Mouse (Mus musculus) intestine, embryonic 14.5 days (tissue): ENCODE measurements around the gene Pde8a. TPM values are rescaled to one million over a fixed set of nuclear protein-coding genes. Genes with fewer than 3 reads are reported as not detected.
"Not testable (repeated sequence)": the region's sequence is repeated elsewhere in the genome, so short reads cannot be mapped to it uniquely, and the experiment has no call there.

Experiments
- ATAC-seq: fragments of 200-750 bp; cut with Nextera tagmentation; replicated peaks from 2 replicates; pipeline ENCODE4 v1.8.0; 2017; ENCODE audit warnings: low read depth, moderate number of reproducible peaks, moderate TSS enrichment, moderate library complexity; ENCODE audit not compliant: low FRiP score, low TSS enrichment
- DNase-seq: peaks from one replicate; pipeline ENCODE4 v3.0.0-alpha.2; 2018; ENCODE audit warnings: low spot score
- H3K27ac ChIP-seq: fragments of 300-500 bp; sonication (generic); 2 replicates; pipeline ENCODE4 v1.5.1; 2014; ENCODE audit warnings: low read depth, mild to moderate bottlenecking, control low read depth
- H3K27me3 ChIP-seq: fragments of 300-500 bp; sonication (generic); replicated peaks from 2 replicates; pipeline ENCODE4 v1.6.1; 2014; ENCODE audit warnings: low read length, control low read depth; ENCODE audit not compliant: control insufficient read depth, insufficient read depth
- H3K36me3 ChIP-seq: fragments of 300-500 bp; sonication (generic); 2 replicates; pipeline ENCODE4 v1.6.1; 2014; ENCODE audit warnings: low read length, control low read depth; ENCODE audit not compliant: control insufficient read depth, insufficient read depth
- H3K4me1 ChIP-seq: fragments of 300-500 bp; sonication (generic); replicated peaks from 2 replicates; pipeline ENCODE4 v1.6.1; 2014; ENCODE audit warnings: low read length, control low read depth, mixed read lengths; ENCODE audit not compliant: control insufficient read depth, insufficient read depth
- H3K4me2 ChIP-seq: fragments of 300-500 bp; sonication (generic); 2 replicates; pipeline ENCODE4 v1.6.1; 2014; ENCODE audit warnings: low read length
- H3K4me3 ChIP-seq: fragments of 300-500 bp; sonication (generic); 2 replicates; pipeline ENCODE4 v1.5.1; 2014; ENCODE audit warnings: low read depth, low read length, control low read depth, mixed read lengths
- H3K9ac ChIP-seq: fragments of 300-500 bp; sonication (generic); 2 replicates; pipeline ENCODE4 v1.6.1; 2014; ENCODE audit warnings: mild to moderate bottlenecking, low read length
- H3K9me3 ChIP-seq: fragments of 300-500 bp; sonication (generic); 2 replicates; pipeline ENCODE4 v1.6.1; 2016; ENCODE audit warnings: low read length, control low read depth; ENCODE audit not compliant: control insufficient read depth
- WGBS: fragments of 180-500 bp; shearing (Covaris S2); extraction: QIAGEN DNeasy Blood & Tissue Kit; methylation state at CpG from one replicate; pipeline ENCODE4 v1.1.7; 2014; 5-methylcytosine and 5-hydroxymethylcytosine counted together
- polyA plus RNA-seq: library from polyadenylated mRNA; unstranded; fragments of >200 nt; fragmentation: Nextera tagmentation; extraction: Ambion mirVana; gene quantifications from 2 replicates; pipeline ENCODE4 v1.2.1, GENCODE M21; 2014

The Pde8a gene
- polyA plus RNA-seq, 1 experiment from 2014 or later = 3.7 TPM

DNA sequence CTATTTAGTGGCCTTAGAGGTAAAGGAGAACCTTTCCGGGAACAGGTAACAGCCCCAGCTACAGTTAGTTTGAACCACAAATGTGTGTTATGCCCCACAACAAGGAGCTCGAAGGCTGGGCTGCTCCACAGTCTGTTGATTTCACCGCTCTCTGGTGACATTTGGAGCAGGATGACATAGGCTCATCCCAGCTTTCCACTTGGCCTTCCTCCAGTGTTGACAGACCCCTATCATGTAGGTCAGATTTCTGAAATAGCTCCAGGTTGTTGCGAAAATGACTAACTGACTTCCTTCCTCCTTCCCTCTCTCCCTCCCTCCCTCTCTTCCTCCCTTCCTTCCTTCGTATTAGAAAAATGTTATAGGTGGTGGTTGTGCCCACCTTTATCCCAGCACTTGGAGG lies 14.3 kb upstream of the Pde8a start:
- no peaks in the 10 kb centered on the region for H3K36me3 ChIP-seq
- H3K4me1 ChIP-seq = peaks cover 10% of the 10 kb centered on the region; the same call in 1 of the 2 replicates
- no peak overlapping the region for H3K9ac ChIP-seq
- ATAC-seq (no peak), DNase-seq (no peak)
- no peak overlapping the region for H3K27ac ChIP-seq
- 59% methylated on average over 5 of the region's 5 CpGs for WGBS
- H3K4me3 ChIP-seq = no peak overlapping the region
- H3K27me3 ChIP-seq = no peaks in the 10 kb centered on the region
- no peaks in the 10 kb centered on the region for H3K9me3 ChIP-seq
- H3K4me2 ChIP-seq = no peak overlapping the region

DNA sequence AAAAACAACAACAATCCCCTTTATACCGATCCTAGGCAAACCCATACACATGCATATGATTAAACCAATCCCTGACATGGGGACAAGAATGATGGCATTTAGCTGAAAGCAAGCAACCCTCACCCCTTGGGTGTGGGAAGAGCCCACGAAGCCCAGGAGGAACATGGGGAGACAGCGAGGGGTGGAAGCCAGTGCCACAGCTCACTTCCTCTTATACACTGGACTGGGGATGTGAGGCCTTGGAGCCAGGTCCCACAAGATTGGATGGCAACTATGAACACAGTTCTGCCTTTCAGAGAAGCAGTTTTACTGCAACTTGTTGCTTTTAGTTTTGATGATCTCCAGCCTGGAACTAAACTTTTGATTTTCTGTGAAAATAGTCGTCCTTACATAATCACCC lies 13.6 kb upstream of the Pde8a start:
- H3K4me2 ChIP-seq = no peak overlapping the region
- no peaks in the 10 kb centered on the region for H3K27me3 ChIP-seq
- no peak overlapping the region for H3K4me3 ChIP-seq
- no peaks in the 10 kb centered on the region for H3K9me3 ChIP-seq
- H3K4me1 ChIP-seq = peaks cover 10% of the 10 kb centered on the region; the same call in 1 of the 2 replicates
- no peak overlapping the region for H3K27ac ChIP-seq
- DNase-seq (no peak), ATAC-seq (no peak)
- H3K9ac ChIP-seq = no peak overlapping the region
- WGBS = 69% methylated on average over 4 of the region's 4 CpGs
- no peaks in the 10 kb centered on the region for H3K36me3 ChIP-seq

- Histone ChIP-seq H3K27me3 (no peaks in the 10 kb centered on the region), H3K4me2 (no peak overlapping the region), H3K36me3 (no peaks in the 10 kb centered on the region), H3K4me3 (no peak overlapping the region), H3K9ac (no peak overlapping the region), H3K9me3 (no peaks in the 10 kb centered on the region), H3K4me1 (peaks cover 5% of the 10 kb centered on the region; the same call in 1 of the 2 replicates), H3K27ac (no peak overlapping the region)
- ATAC-seq (no peak), DNase-seq (no peak)
- WGBS = 58% methylated on average over 5 of the region's 5 CpGs
These were observed 11.0 kb upstream of the Pde8a start for GRCm38 (mm10) chr7:81202389-81202788.

GRCm38 (mm10) chr7:81203576-81203975 lies 9.8 kb upstream of the Pde8a start:
- not testable (repeated sequence) for H3K4me2 ChIP-seq, H3K9ac ChIP-seq, H3K4me3 ChIP-seq, H3K9me3 ChIP-seq, ATAC-seq, H3K4me1 ChIP-seq, H3K36me3 ChIP-seq, H3K27me3 ChIP-seq, H3K27ac ChIP-seq, DNase-seq
- WGBS = 88% methylated on average over 10 of the region's 10 CpGs

DNA sequence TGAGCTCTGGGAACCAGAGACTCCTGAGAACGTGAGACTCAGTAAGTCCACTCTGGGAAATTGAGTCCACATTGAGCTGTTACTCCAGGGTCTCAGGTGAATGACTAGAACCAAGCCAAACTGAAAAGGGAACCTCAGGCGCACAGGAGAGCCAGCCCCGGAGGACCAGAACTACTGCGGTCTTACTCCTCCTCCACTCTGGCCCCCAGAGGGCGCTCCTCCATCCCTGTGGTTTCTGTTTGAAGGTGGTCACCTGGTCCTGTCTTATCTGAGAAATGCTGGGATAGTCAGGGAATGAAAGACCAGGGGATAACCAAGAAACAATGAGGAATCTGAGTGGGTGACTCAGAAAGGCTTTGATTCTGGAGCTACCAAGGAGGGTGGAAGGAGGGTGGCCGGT lies 4.5 kb upstream of the Pde8a start:
- Histone ChIP-seq H3K27me3 (peaks cover 29% of the 10 kb centered on the region), H3K4me2 (no peak overlapping the region), H3K9me3 (no peaks in the 10 kb centered on the region), H3K27ac (no peak overlapping the region), H3K4me1 (peaks cover 8% of the 10 kb centered on the region; the same call in 1 of the 2 replicates), H3K4me3 (no peak overlapping the region), H3K36me3 (no peaks in the 10 kb centered on the region), H3K9ac (no peak overlapping the region)
- 18% methylated on average over 6 of the region's 6 CpGs for WGBS
- DNase-seq (peak; percentile 76), ATAC-seq (no peak)

DNA sequence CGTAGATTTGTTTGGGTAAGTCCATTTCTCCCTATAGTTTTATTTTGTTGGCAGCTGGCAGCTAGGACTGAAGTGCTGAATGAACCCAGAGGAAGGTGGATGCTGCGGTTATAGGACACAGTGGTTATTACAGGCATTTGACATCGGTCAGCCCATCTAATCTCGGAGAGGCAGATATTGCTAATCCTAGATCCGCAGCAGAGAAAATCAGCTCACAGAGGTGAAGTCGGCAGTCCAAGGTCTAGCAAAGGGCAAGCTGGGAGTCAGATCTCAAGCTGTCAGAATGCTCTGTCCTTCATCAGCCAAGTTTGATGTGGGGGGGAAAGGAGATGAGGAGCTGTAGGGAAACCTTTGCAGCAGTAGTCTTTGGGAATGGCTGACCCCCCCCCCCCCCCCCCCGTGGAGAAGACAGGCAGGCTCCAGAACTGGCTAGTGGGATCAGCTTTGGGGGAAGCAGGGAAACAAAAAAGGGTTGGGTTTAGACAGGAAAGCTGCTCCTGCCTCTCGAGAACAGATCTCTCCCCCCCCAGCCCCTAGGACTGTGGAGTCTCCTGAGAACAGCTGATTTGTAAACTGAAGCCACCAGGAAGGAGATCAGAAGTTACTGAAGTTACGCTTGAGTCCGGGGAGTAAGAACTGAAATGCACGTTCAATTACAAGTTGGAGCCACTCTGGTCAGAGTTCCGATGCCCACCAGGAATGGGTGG lies 3.3 kb upstream of the Pde8a start:
- no peak overlapping the region for H3K9ac ChIP-seq
- no peaks in the 10 kb centered on the region for H3K9me3 ChIP-seq
- H3K4me2 ChIP-seq = no peak overlapping the region
- H3K4me3 ChIP-seq = no peak overlapping the region
- H3K27ac ChIP-seq = no peak overlapping the region
- peaks cover 37% of the 10 kb centered on the region for H3K27me3 ChIP-seq
- no peaks in the 10 kb centered on the region for H3K36me3 ChIP-seq
- ATAC-seq = no peak
- peaks cover 12% of the 10 kb centered on the region; the same call in 1 of the 2 replicates for H3K4me1 ChIP-seq
- 44% methylated on average over 12 of the region's 12 CpGs for WGBS
- DNase-seq = no peak

DNA sequence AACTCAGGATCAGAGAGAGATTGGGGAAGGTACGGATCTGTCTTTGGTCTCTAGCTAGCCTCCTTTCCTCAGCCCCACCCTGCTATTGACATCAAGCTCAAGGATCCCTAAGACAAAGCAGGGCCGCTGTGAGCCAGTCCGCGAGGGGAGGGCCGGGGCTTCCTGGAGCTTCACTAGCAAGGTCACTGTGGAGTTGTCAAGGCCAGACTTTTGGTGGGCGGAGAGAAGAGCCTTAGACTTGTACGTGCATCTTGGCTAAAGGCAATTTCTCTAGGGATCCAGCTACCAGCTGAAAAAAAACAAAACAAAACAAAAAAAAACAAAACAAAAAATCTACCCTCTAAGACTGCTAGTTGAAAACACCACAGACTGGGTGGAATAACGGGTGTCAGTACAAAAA lies 1.6 kb upstream of the Pde8a start:
- H3K27ac ChIP-seq = no peak overlapping the region
- peaks cover 52% of the 10 kb centered on the region for H3K27me3 ChIP-seq

DNA sequence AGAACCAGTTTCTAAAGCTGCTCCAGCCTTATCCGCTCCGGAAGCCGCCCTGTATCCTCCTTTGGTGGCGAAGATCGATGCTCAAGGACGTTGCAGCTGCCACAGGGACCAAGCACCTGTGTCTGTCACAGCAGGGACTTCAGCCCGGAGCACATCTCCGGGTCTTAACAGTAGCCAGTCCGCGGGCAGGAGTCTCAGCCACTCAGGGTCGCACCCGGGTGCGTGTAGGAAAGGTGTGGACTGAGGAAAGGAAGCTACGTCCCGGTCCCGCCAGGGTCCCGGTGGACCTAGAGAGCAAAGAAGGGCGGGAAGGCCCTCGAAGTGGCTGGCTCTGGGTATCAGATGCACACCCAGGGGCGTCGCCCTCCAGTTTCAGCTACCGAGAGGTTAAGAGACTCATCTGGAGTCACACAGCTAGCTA lies 1.1 kb upstream of the Pde8a start:
- H3K4me1 ChIP-seq = peaks cover 12% of the 10 kb centered on the region; the same call in 1 of the 2 replicates
- peak overlapping the region; percentile 67 for H3K4me2 ChIP-seq
- no peaks in the 10 kb centered on the region for H3K36me3 ChIP-seq
- H3K9me3 ChIP-seq = no peaks in the 10 kb centered on the region
- H3K27me3 ChIP-seq = peaks cover 52% of the 10 kb centered on the region
- ATAC-seq (peak; percentile 61), DNase-seq (peak; percentile 80)
- peak overlapping the region; percentile 47 for H3K4me3 ChIP-seq
- H3K27ac ChIP-seq = peak overlapping the region; percentile 57; the same call in 1 of the 2 replicates
- 1% methylated on average over 22 of the region's 22 CpGs for WGBS
- peak overlapping the region; percentile 31 for H3K9ac ChIP-seq

More for the DNA sequence above, 1.6 kb upstream of the Pde8a start:
- H3K36me3 ChIP-seq = no peaks in the 10 kb centered on the region
- H3K4me2 ChIP-seq = peak overlapping the region; percentile 67
- peak overlapping the region; percentile 47; the same call in 1 of the 2 replicates for H3K4me3 ChIP-seq
- peaks cover 12% of the 10 kb centered on the region; the same call in 1 of the 2 replicates for H3K4me1 ChIP-seq
- no peak overlapping the region for H3K9ac ChIP-seq
- WGBS = 11% methylated on average over 8 of the region's 8 CpGs
- no peaks in the 10 kb centered on the region for H3K9me3 ChIP-seq
- no peak for DNase-seq
- ATAC-seq = no peak
